Mouse (Mus musculus): ENCODE measurements around the gene Mbtd1. TPM values are rescaled to one million over a fixed set of nuclear protein-coding genes. Genes with fewer than 3 reads are reported as not detected.

Gene Mbtd1
- total and polyA plus RNA-seq, 3 experiments: 3.0 to 12.3 (median 10.8) TPM

GRCm38 (mm10) chr11:93988328-93989062 lies 102.8 kb downstream of the Mbtd1 start:
- peak overlapping the region; percentile 12; the same call in 1 of the 2 replicates for H3K4me3 ChIP-seq
- peak overlapping the region; percentile 52 for H3K9ac ChIP-seq (ENCODE audit: low read depth, low read length)
- peak overlapping the region; percentile 91 for H3K27ac ChIP-seq
- DNase-seq: peak; percentile 39 to 47
- peaks cover 16% of the 10 kb centered on the region for H3K4me1 ChIP-seq (ENCODE audit: control insufficient read depth, insufficient read depth, low read length)
- TF ChIP-seq EP300 (IDR thresholded peaks at IDR 0.05; ENCODE audit: insufficient read depth, low read depth, low read length) (peak; percentile 64; the same call in 1 of the 2 replicates), CTCF (IDR thresholded peaks at IDR 0.05) (no peak), POLR2A (IDR thresholded peaks at IDR 0.05; ENCODE audit: insufficient read depth, low read depth, low read length) (peak; percentile 81; the same call in 1 of the 2 replicates)
- no peaks in the 10 kb centered on the region for H3K79me2 ChIP-seq (replicated peaks; ENCODE audit: control insufficient read depth, insufficient read depth, low read length)
- intact Hi-C loops (cut with DNase I): no loop called here
- H3K27me3 ChIP-seq (ENCODE audit: control insufficient read depth, insufficient read depth, low read length): no peaks in the 10 kb centered on the region
- 23% methylated on average over 12 of the region's 12 CpGs for WGBS
- H3K36me3 ChIP-seq (ENCODE audit: control insufficient read depth, insufficient read depth, low read length): peaks cover 4% of the 10 kb centered on the region

- H3K9ac ChIP-seq (ENCODE audit: low read depth, low read length): peak overlapping the region; percentile 44
- H3K4me1 ChIP-seq (ENCODE audit: control insufficient read depth, insufficient read depth, low read length): peaks cover 12% of the 10 kb centered on the region
- peaks cover 19% of the 10 kb centered on the region for H3K36me3 ChIP-seq (ENCODE audit: control insufficient read depth, insufficient read depth, low read length)
- WGBS: 22% methylated on average over 5 of the region's 5 CpGs
- DNase-seq: peak in 1 of 2 experiments; percentile 34
- intact Hi-C loops (cut with DNase I): no loop called here
- no peaks in the 10 kb centered on the region for H3K27me3 ChIP-seq (ENCODE audit: control insufficient read depth, insufficient read depth, low read length)
- TF ChIP-seq EP300 (IDR thresholded peaks at IDR 0.05; ENCODE audit: insufficient read depth, low read depth, low read length): no peak
- no peak for TF ChIP-seq POLR2A (IDR thresholded peaks at IDR 0.05; ENCODE audit: insufficient read depth, low read depth, low read length)
- TF ChIP-seq CTCF (IDR thresholded peaks at IDR 0.05): no peak
- H3K4me3 ChIP-seq: peak overlapping the region; percentile 78
- peak overlapping the region; percentile 98 for H3K27ac ChIP-seq
- H3K79me2 ChIP-seq (replicated peaks; ENCODE audit: control insufficient read depth, insufficient read depth, low read length): peaks cover 6% of the 10 kb centered on the region
These were observed 108.9 kb downstream of the Mbtd1 start for GRCm38 (mm10) chr11:93994531-93994930.

GRCm38 (mm10) chr11:93995111-93995719 lies 109.6 kb downstream of the Mbtd1 start:
- peak overlapping the region; percentile 98 for H3K27ac ChIP-seq
- DNase-seq: peak; percentile 83 to 92
- H3K4me1 ChIP-seq (ENCODE audit: control insufficient read depth, insufficient read depth, low read length): peaks cover 13% of the 10 kb centered on the region
- peak overlapping the region; percentile 74 for H3K9ac ChIP-seq (ENCODE audit: low read depth, low read length)
- peaks cover 6% of the 10 kb centered on the region for H3K79me2 ChIP-seq (replicated peaks; ENCODE audit: control insufficient read depth, insufficient read depth, low read length)
- no peaks in the 10 kb centered on the region for H3K27me3 ChIP-seq (ENCODE audit: control insufficient read depth, insufficient read depth, low read length)
- peak overlapping the region; percentile 78 for H3K4me3 ChIP-seq
- 0% methylated on average over 15 of the region's 15 CpGs for WGBS
- TF ChIP-seq EP300 (IDR thresholded peaks at IDR 0.05; ENCODE audit: insufficient read depth, low read depth, low read length) (peak; percentile 95), POLR2A (IDR thresholded peaks at IDR 0.05; ENCODE audit: insufficient read depth, low read depth, low read length) (peak; percentile 94), CTCF (IDR thresholded peaks at IDR 0.05) (no peak)
- peaks cover 25% of the 10 kb centered on the region for H3K36me3 ChIP-seq (ENCODE audit: control insufficient read depth, insufficient read depth, low read length)
- intact Hi-C loops (cut with DNase I): loop anchor here (1.0 to 5.0 kb wide), 3 partner anchors 27 to 47 kb away; partner anchors contain the start of genes Gm20390, Nme1 and Nme2

GRCm38 (mm10) chr11:93995720-93996305 lies 110.2 kb downstream of the Mbtd1 start, which contains the start of gene Spag9:
Gene Spag9, plus strand, starts transcription at chr11:93996091.
- Histone ChIP-seq H3K36me3 (ENCODE audit: control insufficient read depth, insufficient read depth, low read length) (peaks cover 26% of the 10 kb centered on the region), H3K4me1 (ENCODE audit: control insufficient read depth, insufficient read depth, low read length) (peaks cover 13% of the 10 kb centered on the region), H3K79me2 (replicated peaks; ENCODE audit: control insufficient read depth, insufficient read depth, low read length) (peaks cover 6% of the 10 kb centered on the region), H3K27me3 (ENCODE audit: control insufficient read depth, insufficient read depth, low read length) (no peaks in the 10 kb centered on the region), H3K9ac (ENCODE audit: low read depth, low read length) (peak within 1 kb of the TSS; percentile 99), H3K4me3 (peak within 1 kb of the TSS; percentile 92), H3K27ac (peak within 1 kb of the TSS; percentile 98)
- intact Hi-C loops (cut with DNase I): loop anchor here (1.0 to 5.0 kb wide), 4 partner anchors 28 to 77 kb away; partner anchors contain the start of genes Gm20390, Nme1 and Nme2
- TF ChIP-seq EP300 (IDR thresholded peaks at IDR 0.05; ENCODE audit: insufficient read depth, low read depth, low read length) (peak; percentile 86), CTCF (IDR thresholded peaks at IDR 0.05) (no peak), POLR2A (IDR thresholded peaks at IDR 0.05; ENCODE audit: insufficient read depth, low read depth, low read length) (peak; percentile 97)
- WGBS: 2% methylated on average over 61 of the region's 70 CpGs
- DNase-seq: peak; percentile 96

Other genes starting within 250 kb of the Mbtd1 start
- gene Utp18, start 86 bp upstream of the Mbtd1 start, total RNA-seq (2021): 10 to 100 TPM in 1 of 2 experiments, 1 to 10 TPM in 1; 9.9 to 11.3 TPM
- gene Utp18, start 86 bp upstream of the Mbtd1 start, polyA plus RNA-seq (2012; rRNA removed): 2.9 and 3.4 TPM in 2 replicates
- gene Nme2, start 70.4 kb downstream of the Mbtd1 start, total RNA-seq (2021): 1,000 to 10,000 TPM in 1 of 2 experiments, 100 to 1,000 TPM in 1; 935 to 1,129 TPM
- gene Nme2, start 70.4 kb downstream of the Mbtd1 start, polyA plus RNA-seq (2012; rRNA removed): 469 and 474 TPM in 2 replicates
- gene Gm20390, start 82.4 kb downstream of the Mbtd1 start, total RNA-seq (2021): 10 to 100 TPM in 1 of 2 experiments, 1 to 10 TPM in 1; 7.4 to 11.4 TPM
- 10.5 and 11.1 TPM in 2 replicates for gene Gm20390, start 82.4 kb downstream of the Mbtd1 start, polyA plus RNA-seq (2012; rRNA removed)
- 10 to 100 TPM; 13.9 to 19.7 TPM for gene Nme1, start 82.7 kb downstream of the Mbtd1 start, total RNA-seq (2021)
- gene Nme1, start 82.7 kb downstream of the Mbtd1 start, polyA plus RNA-seq (2012; rRNA removed): 32.4 and 35.2 TPM in 2 replicates
- gene Spag9, start 110.2 kb downstream of the Mbtd1 start, total RNA-seq (2021): 100 to 1,000 TPM; 131 to 155 TPM
- 23.9 and 40.7 TPM in 2 replicates for gene Spag9, start 110.2 kb downstream of the Mbtd1 start, polyA plus RNA-seq (2012; rRNA removed)

All from heart, adult 2 months (tissue).